Mouse (Mus musculus): ENCODE data around the gene Crat.
A peak's percentile ranks its signal among the peaks of the same experiment; 100 is the strongest.

The Crat gene

GRCm38 (mm10) chr2:30408452-30409100 is 7.0 kb downstream of the Crat start:
- DNase-seq (ENCODE audit: extremely low read depth, low read depth, low spot score): no peak

GRCm38 (mm10) chr2:30407778-30408177 is 7.8 kb downstream of the Crat start:
- no peak for DNase-seq (ENCODE audit: extremely low read depth, low read depth, low spot score)

GRCm38 (mm10) chr2:30407221-30407620 is 8.4 kb downstream of the Crat start:
- no peak for DNase-seq (ENCODE audit: extremely low read depth, low read depth, low spot score)

GRCm38 (mm10) chr2:30403870-30404269 is 11.7 kb downstream of the Crat start:
- no peak for DNase-seq (ENCODE audit: extremely low read depth, low read depth, low spot score)

GRCm38 (mm10) chr2:30402843-30403242 is 12.8 kb downstream of the Crat start:
- DNase-seq (ENCODE audit: extremely low read depth, low read depth, low spot score): no peak

GRCm38 (mm10) chr2:30402351-30402826 is 13.2 kb downstream of the Crat start:
- no peak for DNase-seq (ENCODE audit: extremely low read depth, low read depth, low spot score)

- DNase-seq (ENCODE audit: extremely low read depth, low read depth, low spot score): no peak
Measured at GRCm38 (mm10) chr2:30401581-30401980, 14.0 kb downstream of the Crat start.

- DNase-seq (ENCODE audit: extremely low read depth, low read depth, low spot score): no peak
Measured at GRCm38 (mm10) chr2:30399191-30400171, 16.1 kb downstream of the Crat start.

- no peak for DNase-seq (ENCODE audit: extremely low read depth, low read depth, low spot score)
Measured at GRCm38 (mm10) chr2:30397986-30398512, 17.6 kb downstream of the Crat start.

GRCm38 (mm10) chr2:30396246-30396645 is 19.4 kb downstream of the Crat start:
- no peak for DNase-seq (ENCODE audit: extremely low read depth, low read depth, low spot score)

GRCm38 (mm10) chr2:30395757-30396156 is 19.9 kb downstream of the Crat start:
- no peak for DNase-seq (ENCODE audit: extremely low read depth, low read depth, low spot score)

GRCm38 (mm10) chr2:30393370-30393656 is 22.3 kb downstream of the Crat start:
- DNase-seq (ENCODE audit: extremely low read depth, low read depth, low spot score): no peak

GRCm38 (mm10) chr2:30392577-30393369 is 22.8 kb downstream of the Crat start:
- no peak for DNase-seq (ENCODE audit: extremely low read depth, low read depth, low spot score)

- DNase-seq (ENCODE audit: extremely low read depth, low read depth, low spot score): no peak
Measured at GRCm38 (mm10) chr2:30392114-30392576, 23.5 kb downstream of the Crat start, which contains the start of gene Dolpp1. Dolpp1 (plus strand) TSS chr2:30392254.

- no peak for DNase-seq (ENCODE audit: extremely low read depth, low read depth, low spot score)
Measured at GRCm38 (mm10) chr2:30389000-30389399, 26.6 kb downstream of the Crat start.

- no peak for DNase-seq (ENCODE audit: extremely low read depth, low read depth, low spot score)
Measured at GRCm38 (mm10) chr2:30386913-30387312, 28.7 kb downstream of the Crat start.

GRCm38 (mm10) chr2:30385591-30385990 is 30.0 kb downstream of the Crat start:
- peak; percentile 89 for DNase-seq (ENCODE audit: extremely low read depth, low read depth, low spot score)

GRCm38 (mm10) chr2:30384814-30385213 is 30.8 kb downstream of the Crat start:
- DNase-seq (ENCODE audit: extremely low read depth, low read depth, low spot score): no peak

- DNase-seq (ENCODE audit: extremely low read depth, low read depth, low spot score): no peak
Measured at GRCm38 (mm10) chr2:30381377-30381725, 34.3 kb downstream of the Crat start.

GRCm38 (mm10) chr2:30380564-30381376 is 34.8 kb downstream of the Crat start:
- DNase-seq (ENCODE audit: extremely low read depth, low read depth, low spot score): peak; percentile 89
